Mouse (Mus musculus): ENCODE data around the gene Golim4.
"Not testable (repeated sequence)": the region's sequence is repeated elsewhere in the genome, so short reads cannot be mapped to it uniquely, and the experiment has no call there.

Golim4 gene

DNA sequence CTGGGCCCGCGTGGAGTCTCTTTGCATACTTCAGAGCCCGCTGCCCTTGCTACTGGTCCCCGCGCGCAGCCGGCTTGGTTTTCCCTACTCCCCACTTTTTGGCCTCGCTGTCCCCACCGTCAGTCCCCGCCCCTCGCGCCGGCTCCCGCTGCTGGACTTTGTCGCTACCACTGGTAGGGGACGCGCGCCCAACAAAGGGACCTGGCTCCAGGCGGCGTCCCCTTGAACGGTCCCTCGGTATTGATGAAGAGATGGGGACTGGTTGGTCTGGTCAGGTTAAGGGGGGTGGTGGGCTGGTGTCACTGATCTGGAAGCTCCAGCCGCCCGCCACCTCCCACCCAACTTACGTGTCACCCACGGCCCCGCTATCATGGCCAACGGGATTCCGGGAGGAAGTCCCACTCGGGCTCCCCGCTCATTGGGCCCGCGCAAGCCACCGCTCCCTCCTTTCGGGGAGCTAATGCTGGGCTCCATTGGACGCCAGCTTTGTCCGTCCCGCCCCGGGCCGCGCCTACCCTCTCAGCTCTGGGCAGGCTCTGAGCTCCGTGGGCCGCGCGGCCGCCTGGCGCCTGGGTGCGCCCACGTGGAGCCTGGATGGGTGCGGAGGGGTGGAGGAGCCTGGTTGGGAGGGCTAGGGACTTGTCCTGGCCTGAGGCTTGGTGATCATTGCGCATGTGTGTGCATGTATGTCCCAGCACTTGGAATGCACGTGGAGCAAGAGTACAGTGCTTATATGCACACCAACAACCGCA is at the start of gene Golim4:
Gene Golim4 (minus strand): TSS at position 399 of the 752 bp plus-strand sequence.
- DNase-seq (ENCODE audit: low read depth): peak; percentile 82

- peak; percentile 80 for DNase-seq (ENCODE audit: low read depth)
These were observed 48.9 kb upstream of the Golim4 start for GRCm38 (mm10) chr3:76005621-76006020.

GRCm38 (mm10) chr3:76001156-76001555 is 44.4 kb upstream of the Golim4 start:
- peak; percentile 83 for DNase-seq (ENCODE audit: low read depth)

DNA sequence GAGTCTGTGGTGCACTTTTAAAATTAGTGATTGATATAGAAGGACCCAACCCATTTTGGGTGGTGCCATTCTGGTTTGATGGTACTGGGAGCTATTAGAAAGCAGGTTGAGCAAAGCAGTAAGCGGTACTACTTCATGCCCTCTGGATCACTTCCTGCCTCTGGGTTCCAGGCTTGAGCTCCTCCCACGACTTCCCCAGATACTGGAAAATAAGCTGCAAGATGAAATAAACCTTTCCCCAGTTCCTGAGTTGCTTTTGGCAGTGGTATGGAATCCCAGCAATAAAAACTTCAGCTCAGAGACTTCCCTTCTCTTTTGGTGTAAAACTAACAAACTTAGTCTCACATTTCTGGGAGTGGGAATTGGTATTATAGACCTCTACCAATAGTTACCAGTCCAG is 43.7 kb upstream of the Golim4 start:
- no peak for DNase-seq (ENCODE audit: low read depth)

DNA sequence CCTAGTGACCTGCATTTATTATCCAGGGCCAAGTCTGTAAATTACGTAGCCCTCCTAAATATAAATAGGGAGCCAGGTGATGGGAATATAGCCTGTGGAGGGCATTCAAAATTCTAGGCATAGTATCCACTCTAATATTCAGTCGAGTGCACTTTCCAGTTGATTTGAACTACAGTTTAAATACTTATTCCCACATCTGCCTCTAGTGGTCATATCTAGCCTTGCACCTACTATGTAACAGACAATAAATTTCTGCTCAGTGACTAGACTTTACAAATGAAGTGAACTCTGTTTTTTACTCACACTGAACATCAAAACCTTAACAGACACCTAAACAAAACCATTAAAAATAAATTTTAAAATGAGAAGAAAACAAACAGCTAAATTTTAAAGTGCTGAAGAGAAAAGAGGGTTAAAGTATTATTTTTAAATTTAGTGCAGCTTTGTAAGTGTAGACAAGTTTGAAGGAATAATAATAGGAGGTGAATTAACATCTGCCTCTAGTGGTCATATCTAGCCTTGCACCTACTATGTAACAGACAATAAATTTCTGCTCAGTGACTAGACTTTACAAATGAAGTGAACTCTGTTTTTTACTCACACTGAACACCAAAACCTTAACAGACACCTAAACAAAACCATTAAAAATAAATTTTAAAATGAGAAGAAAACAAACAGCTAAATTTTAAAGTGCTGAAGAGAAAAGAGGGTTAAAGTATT is 24.4 kb upstream of the Golim4 start:
- peak; percentile 27 for DNase-seq (ENCODE audit: low read depth)

- DNase-seq (ENCODE audit: low read depth): not testable (repeated sequence)
These were observed 6.3 kb upstream of the Golim4 start for GRCm38 (mm10) chr3:75962784-75963772.

DNA sequence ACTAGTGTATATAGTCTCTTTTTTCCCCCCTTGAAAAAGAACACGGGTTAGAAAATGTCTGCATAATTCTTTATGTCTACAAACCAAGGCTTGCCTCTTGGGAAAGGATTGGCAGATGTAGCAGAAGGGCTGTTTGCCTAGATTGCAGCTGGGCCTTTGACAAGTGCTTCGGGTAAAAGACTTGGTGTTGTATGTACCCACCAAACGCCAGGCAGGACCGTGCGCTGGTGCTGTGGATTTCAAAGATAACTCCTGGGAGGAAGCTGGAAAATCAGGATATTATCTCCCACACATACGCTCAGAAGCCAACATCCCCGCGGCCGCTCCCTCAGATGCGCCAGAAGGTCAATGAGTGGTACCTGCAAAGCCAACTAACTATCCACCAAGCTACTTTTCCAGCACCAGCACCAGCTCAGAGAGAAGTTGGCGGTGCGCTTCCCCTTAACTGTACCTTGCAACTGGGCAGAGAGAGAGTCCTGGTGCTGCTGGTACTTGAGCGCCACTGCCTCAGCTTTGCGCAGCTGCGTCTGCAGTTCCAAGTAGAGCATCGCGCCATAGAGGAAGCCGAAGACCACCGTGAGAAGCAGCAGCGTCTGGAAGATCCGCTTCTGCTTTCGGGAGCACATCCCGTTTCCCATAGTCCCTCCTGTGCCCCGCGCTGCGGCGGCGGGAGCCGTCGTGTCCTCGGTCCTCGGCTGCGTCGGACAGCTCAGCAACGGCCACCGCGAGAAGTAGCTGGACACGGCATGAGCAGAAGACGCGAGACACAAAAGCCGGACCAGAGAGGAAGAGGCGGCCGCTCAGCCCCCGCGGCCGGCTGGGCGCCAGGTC is 873 bp downstream of the Golim4 start:
- peak; percentile 52 for DNase-seq (ENCODE audit: low read depth)

- DNase-seq (ENCODE audit: low read depth): peak; percentile 26
These were observed 2.6 kb downstream of the Golim4 start for GRCm38 (mm10) chr3:75954185-75954584.

- DNase-seq (ENCODE audit: low read depth): no peak
These were observed 4.3 kb downstream of the Golim4 start for GRCm38 (mm10) chr3:75952328-75953060.

- DNase-seq (ENCODE audit: low read depth): no peak
These were observed 5.9 kb downstream of the Golim4 start for GRCm38 (mm10) chr3:75950897-75951296.

- DNase-seq (ENCODE audit: low read depth): peak; percentile 41
These were observed 7.4 kb downstream of the Golim4 start for GRCm38 (mm10) chr3:75949358-75949757.

DNA sequence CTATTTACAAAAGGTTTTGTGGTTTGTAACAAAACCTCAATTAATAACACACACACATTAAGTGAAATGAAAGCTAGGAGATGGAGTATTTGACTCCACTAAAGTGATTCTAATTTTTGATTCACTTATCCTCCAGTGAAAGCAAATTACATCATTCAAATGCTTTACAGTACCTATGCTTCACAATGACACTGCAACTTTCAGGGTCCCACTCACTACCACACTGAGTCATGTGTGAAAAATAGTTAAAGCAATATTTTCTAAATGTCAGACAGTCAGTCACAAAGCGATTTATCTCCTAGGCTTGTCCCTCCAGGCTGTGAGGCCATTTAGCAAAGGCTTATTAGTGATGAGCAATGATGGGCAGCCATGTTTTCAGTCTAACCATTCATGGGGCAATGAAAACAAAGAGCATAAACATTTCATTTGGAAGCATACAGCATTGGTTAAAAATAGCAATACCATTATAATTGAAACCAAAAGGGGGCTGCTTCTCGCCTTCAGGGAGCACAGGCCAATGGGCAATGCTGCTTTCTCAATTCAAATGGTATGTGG is 8.1 kb downstream of the Golim4 start:
- peak; percentile 16 for DNase-seq (ENCODE audit: low read depth)

- DNase-seq (ENCODE audit: low read depth): no peak
These were observed 8.7 kb downstream of the Golim4 start for GRCm38 (mm10) chr3:75948003-75948402.

DNA sequence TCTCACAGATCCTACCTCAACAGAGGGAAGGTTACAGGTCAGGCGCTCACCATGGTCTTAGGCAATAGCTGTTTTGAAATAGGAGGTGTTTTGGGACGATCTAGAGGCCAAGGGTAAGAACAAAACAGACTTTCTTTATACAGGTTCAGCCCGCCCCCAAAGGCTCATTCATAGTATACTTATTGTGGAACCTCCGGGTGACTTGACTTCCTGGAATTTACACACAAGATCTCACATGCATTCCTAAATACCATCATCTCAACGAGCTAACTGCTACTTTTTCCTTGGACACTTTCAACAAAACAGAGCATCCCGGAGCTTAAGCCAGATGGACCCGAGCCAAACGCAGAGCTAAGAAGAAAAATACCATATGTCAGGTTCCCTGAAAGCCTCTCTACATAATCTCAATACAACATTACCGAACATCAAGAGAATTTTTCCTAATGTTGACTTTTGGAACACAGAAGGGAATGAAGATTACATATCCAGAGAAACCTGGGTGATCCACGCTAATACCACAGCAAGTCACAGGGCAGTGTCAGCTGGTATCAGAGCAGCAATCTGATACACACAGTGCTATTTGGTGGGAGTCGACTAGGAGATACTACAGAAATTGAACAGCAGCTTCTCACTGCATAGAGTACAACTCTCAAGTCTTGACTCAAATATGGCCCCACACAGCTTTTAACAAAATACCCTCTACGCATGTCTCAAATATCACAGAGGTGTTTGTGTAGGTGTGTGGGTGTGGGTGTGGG is 14.3 kb downstream of the Golim4 start:
- no peak for DNase-seq (ENCODE audit: low read depth)

- no peak for DNase-seq (ENCODE audit: low read depth)
These were observed 14.9 kb downstream of the Golim4 start for GRCm38 (mm10) chr3:75941864-75942263.

GRCm38 (mm10) chr3:75936152-75936551 is 20.6 kb downstream of the Golim4 start:
- DNase-seq (ENCODE audit: low read depth): no peak

DNA sequence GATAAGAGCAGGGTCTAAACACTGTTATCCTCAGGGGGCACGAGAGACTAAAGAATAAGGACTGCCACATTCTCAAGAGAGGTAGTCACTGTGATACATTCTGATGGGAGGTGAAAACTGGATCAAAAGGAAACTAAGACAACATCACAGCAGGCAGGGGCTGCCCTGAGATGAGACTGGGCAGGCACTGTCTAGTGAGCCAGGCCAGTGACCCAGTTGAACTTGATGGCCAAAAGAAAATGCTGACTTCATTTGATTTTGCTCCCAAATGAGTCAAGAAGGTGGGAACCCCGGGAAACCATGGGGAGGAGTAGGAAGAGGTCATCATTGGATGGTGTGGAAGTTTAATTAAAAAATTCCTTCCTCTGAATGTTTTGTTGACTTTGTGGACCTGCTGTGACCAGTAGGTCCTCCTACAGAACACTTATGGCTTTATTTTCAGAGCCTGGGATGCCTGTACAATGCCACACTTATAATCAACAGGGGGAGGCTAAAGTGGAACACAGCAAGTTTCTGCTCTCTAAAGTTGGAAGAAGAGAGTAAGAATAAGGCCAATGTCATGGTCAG is 26.0 kb downstream of the Golim4 start:
- DNase-seq (ENCODE audit: low read depth): no peak

GRCm38 (mm10) chr3:75929926-75930548 is 26.7 kb downstream of the Golim4 start:
- DNase-seq (ENCODE audit: low read depth): peak; percentile 84

GRCm38 (mm10) chr3:75926327-75926726 is 30.4 kb downstream of the Golim4 start:
- DNase-seq (ENCODE audit: low read depth): peak; percentile 49

Measured in 416B (cell line).